Mouse (Mus musculus) CD8-positive naive resting alpha-beta T cell, adult 2 months (primary cell): ENCODE results near the gene Pop5.

Experiments
- DNase-seq, 2 experiments: peaks; one replicate each; pipeline ENCODE4 v3.0.0; 2022; ENCODE audit warnings: low read depth in 2 of 2, low spot score in 2 of 2

Pop5 gene

GRCm38 (mm10) chr5:115214864-115215263 lies 20.8 kb upstream of the Pop5 start:
- DNase-seq, result no peak

DNA sequence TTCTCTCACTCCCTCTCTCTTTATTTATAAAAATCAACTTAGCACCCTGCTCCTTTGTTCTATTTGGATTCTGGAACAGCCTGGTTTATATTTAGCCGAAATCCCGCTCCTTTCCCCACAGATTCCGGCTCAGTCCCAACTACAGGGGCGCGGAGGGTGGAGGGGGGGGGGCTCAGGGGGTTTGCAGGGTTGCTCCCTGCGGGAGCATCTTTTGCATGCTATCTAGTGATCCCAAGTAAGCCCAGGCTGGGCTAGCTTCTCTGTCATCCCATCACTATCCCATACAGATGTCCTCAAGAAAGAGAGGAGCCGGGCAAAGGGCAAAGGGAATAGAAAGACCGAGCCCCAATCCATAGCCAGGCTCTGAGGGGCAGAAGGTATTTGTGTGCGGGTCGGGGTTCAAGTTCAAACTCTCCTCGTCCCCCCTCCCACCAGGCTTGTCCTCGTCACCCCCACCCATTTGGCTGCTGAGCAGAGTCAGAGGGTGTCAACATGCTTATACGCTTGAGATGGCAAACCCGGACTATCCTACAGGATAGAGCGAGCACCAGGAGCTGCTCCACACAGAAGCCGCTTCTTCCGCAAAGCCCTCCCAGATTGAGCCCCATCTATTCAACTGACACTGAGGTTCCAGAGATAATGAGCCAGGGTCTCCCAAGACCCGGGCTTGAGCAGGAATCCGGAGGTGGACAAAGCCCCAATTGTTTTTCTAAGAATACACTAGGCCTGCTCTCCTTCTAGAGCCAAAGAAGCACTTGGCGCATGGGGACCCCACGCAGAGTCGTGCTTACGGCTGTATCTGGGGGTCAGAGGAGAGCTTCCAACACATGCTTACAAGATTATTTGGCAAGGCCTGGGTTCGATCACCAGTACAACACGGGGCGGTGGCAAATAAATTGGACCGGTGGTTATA lies 20.1 kb upstream of the Pop5 start:
- no peak for DNase-seq

- DNase-seq, result no peak
Measured at GRCm38 (mm10) chr5:115217998-115218397, 17.6 kb upstream of the Pop5 start.

DNA sequence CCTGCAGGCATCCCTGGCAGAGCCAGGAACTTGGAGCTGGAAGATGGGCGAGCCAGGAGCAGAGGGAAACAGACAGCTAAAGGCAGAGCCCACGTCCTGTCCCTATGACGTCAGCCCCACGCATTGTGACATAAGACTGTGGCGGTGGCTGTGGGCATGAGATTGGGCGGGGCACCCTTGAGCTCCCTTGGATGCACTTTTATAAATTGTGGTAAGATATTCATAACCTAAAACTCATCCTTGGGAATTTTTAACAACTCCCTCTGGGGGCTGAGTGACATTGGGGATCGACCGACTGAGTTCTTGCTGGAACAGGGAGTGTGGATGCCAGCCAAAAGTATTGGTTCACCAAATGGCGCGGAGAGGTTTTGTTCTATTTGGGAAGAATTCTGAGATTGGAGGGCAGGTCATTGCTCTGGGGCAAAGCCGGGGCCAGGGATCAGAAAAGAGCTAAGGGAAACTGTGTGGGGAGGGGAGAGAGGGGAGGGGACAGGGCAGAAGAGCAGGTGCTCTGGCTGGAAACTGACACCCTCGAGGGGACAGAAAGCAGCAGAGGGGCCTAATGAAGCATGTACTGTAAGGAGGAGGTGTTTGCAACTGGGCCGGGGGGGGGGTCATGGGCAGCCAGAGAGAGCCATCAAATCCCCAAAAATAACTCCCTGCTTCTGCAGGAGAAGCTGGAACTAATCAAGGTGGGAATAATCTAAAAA lies 14.6 kb upstream of the Pop5 start:
- no peak for DNase-seq

- DNase-seq, result no peak
Measured at GRCm38 (mm10) chr5:115222485-115222884, 13.2 kb upstream of the Pop5 start.

GRCm38 (mm10) chr5:115230830-115231551 lies 4.6 kb upstream of the Pop5 start:
- no peak for DNase-seq

DNA sequence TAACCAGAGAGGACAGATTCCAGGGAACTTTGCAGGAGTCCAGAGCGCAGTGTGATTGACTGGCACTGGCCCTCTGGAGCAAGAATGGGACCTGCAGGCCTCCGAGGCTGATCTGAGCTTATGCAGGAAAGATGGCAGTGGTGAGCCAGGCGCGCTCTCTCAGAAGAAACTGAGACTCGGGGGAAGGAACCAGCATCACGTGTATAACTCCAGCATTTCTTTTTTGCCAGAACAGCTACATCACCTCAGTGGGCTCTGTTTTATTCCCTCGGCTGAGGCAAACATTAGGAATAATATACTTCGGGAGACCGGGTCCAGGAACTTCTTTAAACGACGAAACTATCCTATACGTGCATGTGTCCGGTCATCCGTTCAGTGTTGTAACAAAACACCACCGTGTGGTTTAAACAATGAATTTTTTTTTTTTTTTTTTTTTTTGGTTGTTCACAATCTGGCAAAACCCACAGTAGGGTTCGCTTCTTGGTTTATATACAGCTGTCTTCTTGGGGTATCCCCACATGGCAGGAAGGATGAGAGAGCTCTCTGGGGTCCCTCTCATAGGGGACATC lies 4.0 kb upstream of the Pop5 start:
- DNase-seq, result no peak

DNA sequence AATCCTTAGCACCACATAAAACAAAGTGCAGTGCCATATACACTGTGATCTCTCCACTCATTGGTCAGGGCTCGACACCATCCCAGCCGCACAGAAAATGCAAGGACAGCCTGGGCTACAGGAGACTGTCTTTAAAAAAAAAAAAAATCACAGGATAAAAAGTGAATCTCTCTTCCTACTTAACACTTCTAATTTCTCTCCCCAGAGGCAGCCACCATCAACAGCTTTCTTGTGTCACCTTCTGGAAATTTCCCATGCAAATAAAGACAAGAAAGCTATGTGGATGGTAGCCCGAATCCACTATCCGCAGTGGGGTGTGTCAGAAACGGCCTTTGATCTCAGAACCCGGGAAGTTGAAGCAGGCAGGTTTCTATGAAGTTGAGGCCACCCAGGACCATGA lies 3.1 kb upstream of the Pop5 start:
- no peak for DNase-seq

DNA sequence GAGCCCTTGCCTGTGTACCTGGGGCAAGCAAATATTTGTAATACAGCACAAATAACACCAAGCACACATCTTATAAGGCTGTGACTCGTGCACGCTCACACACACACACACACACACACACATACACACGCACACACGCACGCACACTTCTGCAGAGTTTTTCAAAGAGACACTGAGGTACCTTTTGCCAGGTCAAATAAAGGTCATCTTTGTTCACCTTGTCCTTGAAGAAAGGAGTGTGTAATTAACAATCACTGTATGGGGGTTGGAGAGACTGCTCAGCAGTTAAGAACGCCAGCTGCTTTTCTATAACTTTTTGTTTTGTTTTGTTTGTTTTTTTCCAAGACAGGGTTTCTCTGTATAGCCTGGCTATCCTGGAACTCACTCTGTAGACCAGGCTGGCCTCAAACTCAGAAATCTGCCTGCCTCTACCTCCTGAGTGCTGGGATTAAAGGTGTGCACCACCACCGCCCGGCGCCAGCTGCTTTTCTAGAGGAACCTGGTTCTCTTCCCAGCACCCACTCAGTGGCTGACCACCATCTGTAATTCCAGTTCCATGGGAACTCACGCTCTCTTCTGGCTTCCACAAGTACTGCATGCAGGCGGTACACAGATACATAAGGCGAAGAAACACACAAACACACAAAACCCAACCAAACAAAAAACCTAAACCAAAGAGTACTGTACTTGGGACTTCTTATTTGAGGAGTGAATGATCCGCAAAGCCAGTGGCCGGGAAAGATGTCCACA lies 2.4 kb upstream of the Pop5 start:
- no peak for DNase-seq

- no peak for DNase-seq
Measured at GRCm38 (mm10) chr5:115234519-115234918, 1.1 kb upstream of the Pop5 start.

DNA sequence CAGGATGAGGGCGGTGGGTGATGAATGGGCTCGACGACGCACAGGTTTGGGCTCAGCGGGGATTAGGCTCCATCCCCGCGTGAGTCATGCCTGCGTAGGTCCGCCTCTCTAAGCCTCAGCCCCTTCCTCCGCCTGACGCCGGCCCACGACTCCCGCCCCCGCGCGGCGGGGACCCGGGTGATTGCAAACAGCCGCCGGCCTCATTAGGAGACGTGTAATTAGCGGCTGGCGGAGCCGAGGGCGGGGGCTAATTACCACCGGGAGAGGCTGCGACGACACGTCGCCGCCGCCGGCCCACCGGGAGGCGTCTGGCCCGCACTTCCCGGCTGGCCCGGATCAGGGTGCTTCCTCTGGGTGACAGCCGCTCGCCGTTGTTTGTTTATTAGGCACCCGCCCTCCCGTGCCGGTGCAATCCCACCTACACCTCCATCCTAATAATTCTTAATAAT lies 289 bp upstream of the Pop5 start:
- peak; percentile 26 to 28 for DNase-seq

DNA sequence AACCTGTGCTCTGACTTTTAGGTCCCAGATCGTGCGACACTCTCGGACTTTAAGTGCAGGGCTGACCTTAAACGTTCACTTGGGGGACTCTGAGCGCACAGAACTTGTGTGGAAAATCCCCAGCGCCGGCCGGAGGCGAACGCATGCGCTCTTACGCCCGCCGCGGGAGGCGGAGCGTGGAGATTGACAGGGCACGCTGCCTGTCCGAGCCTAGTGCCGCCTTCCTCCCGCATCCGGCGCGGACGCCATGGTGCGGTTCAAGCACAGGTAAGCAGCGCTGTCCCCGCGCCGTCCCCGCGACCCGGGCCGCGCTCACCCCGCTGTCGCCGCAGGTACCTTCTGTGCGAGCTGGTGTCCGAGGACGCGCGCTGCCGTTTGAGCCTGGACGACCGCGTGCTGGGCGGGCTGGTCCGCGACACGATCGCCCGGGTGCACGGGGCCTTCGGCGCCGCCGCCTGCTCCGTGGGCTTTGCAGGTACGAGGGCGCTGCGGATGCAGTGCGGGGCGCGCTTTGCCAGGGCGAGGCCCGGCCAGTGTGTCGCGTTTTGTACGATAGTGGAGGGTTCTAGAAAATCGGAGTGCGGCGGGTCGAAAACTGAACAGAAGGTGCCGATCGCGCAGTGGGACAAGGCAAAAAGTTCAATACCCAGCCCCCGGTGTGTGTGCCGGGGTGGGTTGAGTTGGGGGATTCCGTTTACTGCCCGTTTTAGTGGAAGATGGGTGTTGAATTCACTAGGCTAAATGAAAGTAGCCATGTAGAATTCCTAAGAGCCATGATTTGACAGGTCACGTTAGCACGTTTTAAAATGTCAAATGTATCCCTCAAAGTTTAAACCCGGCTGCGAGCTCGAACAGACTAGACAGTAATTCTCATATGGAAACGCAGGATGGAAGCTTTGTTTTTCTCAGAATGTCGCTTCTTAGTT lies 2.4 kb downstream of the Pop5 start:
- peak; percentile 86 to 87 for DNase-seq

- DNase-seq, result no peak
Measured at GRCm38 (mm10) chr5:115238729-115239195, 3.1 kb downstream of the Pop5 start.

DNA sequence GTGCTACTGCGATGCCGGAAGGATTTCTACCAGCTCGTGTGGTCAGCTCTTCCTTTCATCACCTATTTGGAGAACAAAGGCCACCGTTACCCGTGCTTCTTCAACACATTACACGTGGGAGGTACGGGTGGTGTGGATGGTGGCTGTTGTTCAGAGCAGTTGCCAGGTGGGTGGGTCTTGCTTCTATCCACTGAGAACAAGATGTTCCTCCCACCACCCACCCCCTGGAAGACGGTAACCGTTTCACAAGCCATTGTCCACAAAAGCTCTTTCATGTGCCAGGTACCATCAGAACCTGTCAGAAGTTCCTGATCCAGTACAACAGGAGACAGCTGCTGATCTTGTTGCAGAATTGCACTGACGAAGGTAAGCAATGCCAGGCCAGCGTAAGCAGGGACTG lies 4.6 kb downstream of the Pop5 start:
- DNase-seq, result no peak

DNA sequence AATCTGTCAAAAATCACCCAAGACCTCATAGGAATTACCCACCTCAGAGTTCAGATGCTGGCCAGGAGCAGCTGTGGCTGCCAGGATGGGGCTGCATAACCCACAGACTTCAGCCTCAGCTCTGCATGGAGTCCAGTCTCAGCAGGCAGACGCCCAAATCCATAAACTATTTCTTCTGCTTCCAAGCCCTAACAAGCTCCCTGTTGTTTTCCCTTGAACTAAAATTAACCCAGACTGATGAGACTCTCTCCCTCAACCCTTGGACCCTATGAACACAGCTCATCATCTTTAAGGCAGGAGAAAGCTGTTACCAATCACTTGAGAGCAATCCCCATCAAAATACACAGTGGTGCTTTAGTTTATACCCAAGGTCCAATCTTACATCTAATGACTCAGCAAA lies 19.8 kb downstream of the Pop5 start:
- no peak for DNase-seq

DNA sequence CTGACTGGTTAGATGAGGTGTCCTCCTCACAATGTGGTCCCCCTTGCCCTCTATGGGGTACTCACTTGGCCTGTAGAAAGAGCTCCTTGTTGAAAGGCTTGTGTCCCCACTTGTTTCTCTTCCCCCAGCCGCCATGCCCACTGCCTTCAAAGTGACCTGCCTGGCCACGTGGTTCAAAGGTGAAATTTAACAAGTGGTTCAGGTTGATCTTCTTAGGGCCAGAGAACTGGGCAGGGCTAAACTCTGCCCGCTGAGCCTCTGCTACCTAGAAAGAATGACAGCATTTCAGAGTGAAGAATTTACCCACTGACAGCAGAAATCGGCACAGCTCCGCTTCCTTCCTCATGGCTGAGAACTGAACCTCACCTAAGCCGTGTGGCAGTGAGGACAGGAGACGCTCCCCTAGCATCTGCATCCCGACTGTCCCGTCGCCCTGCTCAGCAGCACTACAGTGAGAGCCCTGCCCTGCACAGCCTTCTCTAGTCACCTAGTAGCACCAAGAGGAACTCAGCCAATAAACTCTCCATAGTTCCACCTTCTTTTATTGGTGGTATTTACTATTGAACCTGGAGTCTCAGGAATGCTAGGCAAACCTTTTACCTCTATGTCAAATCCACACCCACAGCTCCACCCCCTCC lies 21.4 kb downstream of the Pop5 start:
- DNase-seq, result no peak

DNA sequence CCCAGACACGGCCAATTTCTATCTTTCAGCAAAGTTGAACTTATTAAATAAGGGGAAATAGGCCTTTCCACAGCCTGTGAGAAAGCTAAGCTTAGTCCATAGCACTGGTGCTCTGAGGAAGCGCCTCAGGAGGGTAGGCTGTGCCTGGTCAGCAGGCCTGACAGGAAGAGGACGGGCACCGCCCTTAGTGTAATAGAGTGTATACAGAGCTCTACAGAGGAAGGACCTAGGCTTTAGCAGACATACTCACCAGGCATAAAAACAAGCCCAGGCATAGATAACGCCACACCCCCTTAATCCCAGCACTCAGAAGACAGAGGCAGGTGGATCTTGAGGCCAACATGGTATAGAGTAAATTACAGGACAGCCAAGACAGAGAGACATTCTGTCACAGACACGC lies 24.7 kb downstream of the Pop5 start:
- DNase-seq, result no peak

GRCm38 (mm10) chr5:115261141-115261540 lies 25.5 kb downstream of the Pop5 start:
- DNase-seq, result no peak

- no peak for DNase-seq
Measured at GRCm38 (mm10) chr5:115261880-115262279, 26.2 kb downstream of the Pop5 start.
